Mouse (Mus musculus) hindbrain, embryonic 10.5 days (tissue): ENCODE measurements around the gene Acp7. TPM values are rescaled to one million over a fixed set of nuclear protein-coding genes. Genes with fewer than 3 reads are reported as not detected.
"Not testable (repeated sequence)": the region's sequence is repeated elsewhere in the genome, so short reads cannot be mapped to it uniquely, and the experiment has no call there.

Experiments
- DNase-seq: peaks from one replicate; pipeline ENCODE4 v3.0.0-alpha.2; 2017; ENCODE audit warnings: low spot score
- H3K27ac ChIP-seq: fragments of 300-500 bp; sonication (generic); 2 replicates; pipeline ENCODE4 v1.5.1; 2016; ENCODE audit warnings: mild to moderate bottlenecking, moderate library complexity
- H3K27me3 ChIP-seq: fragments of 300-500 bp; sonication (generic); 2 replicates; pipeline ENCODE4 v1.6.1; 2016; ENCODE audit warnings: mild to moderate bottlenecking; ENCODE audit not compliant: poor library complexity, insufficient read depth, severe bottlenecking
- H3K36me3 ChIP-seq: fragments of 300-500 bp; sonication (generic); 2 replicates; pipeline ENCODE4 v1.6.1; 2016; ENCODE audit warnings: mild to moderate bottlenecking, moderate library complexity
- H3K4me1 ChIP-seq: fragments of 300-500 bp; sonication (generic); replicated peaks from 2 replicates; pipeline ENCODE4 v1.6.1; 2016; ENCODE audit warnings: mild to moderate bottlenecking
- H3K4me3 ChIP-seq: fragments of 300-500 bp; sonication (generic); 2 replicates; pipeline ENCODE4 v1.5.1; 2016; ENCODE audit warnings: mild to moderate bottlenecking, moderate library complexity
- H3K9me3 ChIP-seq: fragments of 300-500 bp; sonication (generic); 2 replicates; pipeline ENCODE4 v1.6.1; 2016; ENCODE audit warnings: mild to moderate bottlenecking, moderate library complexity
- WGBS: fragments of 180-500 bp; shearing (Covaris S2); methylation state at CpG from one replicate; pipeline ENCODE4 v1.1.7; 2016; 5-methylcytosine and 5-hydroxymethylcytosine counted together
- polyA plus RNA-seq: library from polyadenylated mRNA; unstranded; fragments of >200 nt; fragmentation: Nextera tagmentation; extraction: Ambion mirVana; gene quantifications from 2 replicates; pipeline ENCODE4 v1.2.1, GENCODE M21; 2016

Gene Acp7
- polyA plus RNA-seq, 1 experiment from 2014 or later: not detected

DNA sequence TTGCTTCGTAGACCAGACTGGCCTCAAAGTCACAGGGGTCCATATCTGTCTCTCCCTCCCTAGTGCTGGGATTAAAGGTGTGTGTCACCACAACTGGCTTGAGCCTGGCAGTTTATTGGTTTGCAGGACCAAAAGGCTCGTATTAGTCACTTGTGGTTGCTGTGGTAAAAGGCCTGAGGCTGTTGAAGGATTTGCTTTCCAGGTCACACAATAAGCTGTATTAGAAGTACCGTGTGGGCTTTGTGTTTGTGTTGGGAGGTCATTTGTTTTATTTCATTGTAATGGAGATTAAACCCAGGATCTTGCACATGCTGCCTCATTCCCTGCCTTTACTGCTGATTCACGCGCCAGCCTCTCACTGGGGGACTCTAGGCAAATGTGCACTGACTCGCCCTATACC is 14.2 kb upstream of the Acp7 start:
- no peak overlapping the region for H3K4me3 ChIP-seq
- H3K36me3 ChIP-seq: no peaks in the 10 kb centered on the region
- no peaks in the 10 kb centered on the region for H3K27me3 ChIP-seq
- H3K9me3 ChIP-seq: no peaks in the 10 kb centered on the region
- no peak overlapping the region for H3K27ac ChIP-seq
- WGBS: 57% methylated on average over 6 of the region's 6 CpGs
- no peak for DNase-seq
- no peaks in the 10 kb centered on the region for H3K4me1 ChIP-seq

DNA sequence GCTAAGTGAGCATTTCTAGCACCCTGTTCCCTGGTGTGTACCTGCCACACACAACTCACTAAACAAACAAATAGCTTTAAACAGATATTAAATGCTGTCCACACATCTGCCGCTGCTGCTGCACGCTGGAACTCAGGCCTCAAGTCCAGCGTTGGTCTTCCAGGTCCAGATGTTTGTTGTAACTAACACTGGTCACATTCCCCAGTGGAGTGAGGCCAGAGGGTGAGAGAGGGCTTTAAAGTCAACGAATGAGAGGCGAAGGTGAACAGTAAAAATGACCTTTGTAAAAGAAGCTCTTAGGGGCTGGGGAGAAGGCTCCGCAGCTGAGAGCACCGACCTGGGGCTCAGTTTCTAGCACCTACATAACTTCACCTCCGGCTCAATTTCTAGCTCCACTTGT is 10.4 kb upstream of the Acp7 start:
- Histone ChIP-seq H3K4me1 (peaks cover 9% of the 10 kb centered on the region; the same call in 1 of the 2 replicates), H3K27ac (no peak overlapping the region), H3K36me3 (no peaks in the 10 kb centered on the region), H3K9me3 (no peaks in the 10 kb centered on the region), H3K27me3 (no peaks in the 10 kb centered on the region), H3K4me3 (no peak overlapping the region)
- DNase-seq: no peak
- WGBS: 74% methylated on average over 8 of the region's 8 CpGs

DNA sequence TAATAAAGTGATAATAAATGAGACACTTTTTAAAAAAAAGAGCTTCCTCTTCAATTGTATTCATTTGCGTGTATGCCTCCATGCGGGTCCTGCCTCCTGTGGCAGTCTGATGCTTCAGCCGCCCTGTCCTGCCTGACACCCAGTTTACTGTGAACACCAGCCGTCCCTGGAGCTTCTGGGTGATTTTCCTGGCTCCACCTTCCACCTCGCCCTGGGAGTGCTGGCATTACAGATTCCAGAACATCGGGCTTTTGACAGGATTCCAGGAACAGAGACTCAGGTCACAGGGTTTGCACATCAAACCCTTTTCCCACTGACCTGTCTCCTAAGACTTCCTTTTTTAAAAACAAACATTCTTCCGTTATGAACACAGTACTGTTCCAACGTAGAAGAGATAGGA is 6.4 kb upstream of the Acp7 start:
- Histone ChIP-seq H3K36me3 (no peaks in the 10 kb centered on the region), H3K4me3 (no peak overlapping the region), H3K4me1 (peaks cover 9% of the 10 kb centered on the region; the same call in 1 of the 2 replicates), H3K27ac (no peak overlapping the region), H3K9me3 (no peaks in the 10 kb centered on the region), H3K27me3 (peaks cover 4% of the 10 kb centered on the region; the same call in 1 of the 2 replicates)
- no peak for DNase-seq
- WGBS: 29% methylated on average over 8 of the region's 8 CpGs

DNA sequence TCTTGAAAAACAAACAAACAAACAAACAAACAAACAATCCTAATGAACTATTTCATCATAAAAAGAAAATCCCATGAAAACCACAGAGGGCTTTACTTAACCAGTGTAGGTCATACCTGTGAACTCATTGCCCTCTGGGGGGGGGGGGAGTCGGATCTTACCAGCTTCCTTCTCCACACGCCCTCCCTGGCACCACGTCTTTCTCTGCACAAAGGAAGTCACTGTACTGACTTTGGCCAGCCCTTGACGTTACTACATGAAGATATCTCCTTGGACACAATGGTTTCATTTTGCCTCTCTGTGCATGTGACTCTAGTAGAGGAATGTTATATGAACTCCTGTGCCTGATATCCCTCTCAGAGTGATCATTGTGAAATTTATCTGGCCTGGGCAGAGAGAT is 3.0 kb upstream of the Acp7 start:
- peaks cover 25% of the 10 kb centered on the region for H3K4me1 ChIP-seq
- no peak overlapping the region for H3K4me3 ChIP-seq
- H3K27me3 ChIP-seq: peaks cover 35% of the 10 kb centered on the region
- WGBS: 70% methylated on average over 4 of the region's 4 CpGs
- no peaks in the 10 kb centered on the region for H3K9me3 ChIP-seq
- no peak for DNase-seq
- no peaks in the 10 kb centered on the region for H3K36me3 ChIP-seq
- H3K27ac ChIP-seq: no peak overlapping the region

DNA sequence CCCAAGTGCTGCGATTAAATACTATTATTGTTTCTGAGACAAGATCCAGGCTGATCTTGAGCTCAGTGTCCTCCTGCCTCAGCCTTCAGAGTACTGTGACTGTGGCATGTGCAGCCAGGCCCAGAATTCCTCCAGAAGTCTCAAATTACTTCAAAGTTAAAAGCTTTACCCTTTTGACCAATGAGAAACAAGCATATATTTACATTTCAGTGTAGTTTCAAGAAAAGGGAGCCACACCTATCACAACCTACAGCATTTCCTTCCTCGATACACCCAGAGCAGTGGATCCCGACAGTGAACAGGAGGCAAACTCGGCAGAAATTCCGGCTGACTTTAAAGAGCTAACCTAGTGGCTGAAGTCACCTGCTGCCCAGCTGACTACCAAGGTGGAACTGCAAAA is 6.3 kb downstream of the Acp7 start:
- DNase-seq: no peak
- Histone ChIP-seq H3K4me3 (no peak overlapping the region), H3K27ac (no peak overlapping the region), H3K4me1 (peaks cover 5% of the 10 kb centered on the region; the same call in 1 of the 2 replicates), H3K36me3 (no peaks in the 10 kb centered on the region), H3K9me3 (no peaks in the 10 kb centered on the region), H3K27me3 (peaks cover 18% of the 10 kb centered on the region)
- 82% methylated on average over 5 of the region's 5 CpGs for WGBS

DNA sequence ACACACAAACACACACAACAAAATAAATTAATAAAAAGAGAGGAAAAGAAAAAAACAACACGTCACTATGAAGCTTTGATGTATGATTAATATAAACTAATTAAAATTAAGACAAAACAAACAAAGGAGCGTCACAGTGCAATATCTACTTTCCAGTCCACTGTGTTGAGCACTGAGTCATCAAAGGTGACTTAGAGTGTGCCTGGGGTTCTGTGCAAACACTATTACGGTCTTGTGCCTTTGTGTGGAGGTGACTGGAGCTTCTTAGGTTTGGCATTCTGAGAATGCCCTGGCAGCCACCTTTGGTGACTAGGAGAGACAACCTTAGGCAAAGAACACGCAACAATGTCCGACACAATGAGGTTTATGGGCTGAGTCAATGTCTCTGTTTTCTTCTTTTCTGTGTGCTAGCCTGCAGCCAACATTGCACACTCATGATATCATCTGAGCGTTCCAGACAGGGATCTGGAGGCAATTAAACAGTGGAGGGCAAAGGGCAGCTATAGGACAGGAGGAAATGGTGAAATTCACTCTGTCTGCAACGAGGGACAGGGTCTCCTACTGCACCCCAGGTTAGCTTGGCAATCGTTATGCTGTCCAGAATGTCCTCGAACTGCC is 11.9 kb downstream of the Acp7 start:
- no peak overlapping the region for H3K4me3 ChIP-seq
- H3K36me3 ChIP-seq: no peaks in the 10 kb centered on the region
- no peak overlapping the region for H3K27ac ChIP-seq
- WGBS: 72% methylated on average over 9 of the region's 9 CpGs
- no peaks in the 10 kb centered on the region for H3K27me3 ChIP-seq
- no peaks in the 10 kb centered on the region for H3K9me3 ChIP-seq
- H3K4me1 ChIP-seq: no peaks in the 10 kb centered on the region
- no peak for DNase-seq

DNA sequence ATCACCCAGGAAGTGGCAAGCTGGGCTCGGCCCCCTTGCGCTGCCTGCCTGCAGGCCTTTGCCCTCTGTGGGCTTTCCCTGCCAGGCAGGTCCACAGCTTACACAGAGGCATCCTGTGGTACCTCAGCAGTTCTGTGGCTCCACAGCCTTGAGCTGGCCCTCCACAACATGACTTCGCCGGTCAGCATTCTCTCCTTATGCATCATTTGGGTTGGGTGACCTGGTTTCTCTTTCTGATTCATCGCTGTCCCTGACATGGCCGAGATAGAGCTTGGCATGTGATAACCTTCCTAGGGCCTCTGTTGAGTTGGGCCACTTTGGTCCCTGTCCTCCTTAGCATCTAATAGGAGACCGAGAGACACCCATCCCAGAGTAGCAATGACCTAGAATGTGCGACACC is 25.2 kb downstream of the Acp7 start:
- H3K27me3 ChIP-seq: no peaks in the 10 kb centered on the region
- no peak overlapping the region for H3K4me3 ChIP-seq
- no peak overlapping the region for H3K27ac ChIP-seq
- 91% methylated on average over 8 of the region's 8 CpGs for WGBS
- no peaks in the 10 kb centered on the region for H3K36me3 ChIP-seq
- DNase-seq: no peak
- H3K4me1 ChIP-seq: no peaks in the 10 kb centered on the region
- H3K9me3 ChIP-seq: no peaks in the 10 kb centered on the region

DNA sequence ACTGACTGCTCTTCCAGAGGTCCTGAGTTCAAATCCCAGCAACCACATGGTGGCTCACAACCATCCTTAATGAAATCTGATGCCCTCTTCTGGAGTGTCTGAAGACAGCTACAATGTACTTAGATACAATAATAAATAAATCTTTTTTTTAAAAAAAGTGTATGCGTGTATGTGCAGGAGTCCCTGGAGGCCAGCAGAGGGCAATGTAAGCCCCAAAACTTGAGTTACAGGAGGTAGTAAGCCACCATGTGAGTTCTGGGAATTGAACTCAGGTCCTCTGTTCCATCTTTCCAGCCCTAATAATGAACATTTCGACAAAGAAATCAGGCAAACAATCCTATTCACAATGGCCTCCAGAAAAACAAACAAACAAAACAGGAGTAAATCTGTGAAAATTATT is 27.3 kb downstream of the Acp7 start:
- not testable (repeated sequence) for H3K27ac ChIP-seq, H3K4me3 ChIP-seq, H3K36me3 ChIP-seq, H3K27me3 ChIP-seq, H3K4me1 ChIP-seq, H3K9me3 ChIP-seq, DNase-seq
- WGBS: 81% methylated on average over 2 of the region's 2 CpGs

DNA sequence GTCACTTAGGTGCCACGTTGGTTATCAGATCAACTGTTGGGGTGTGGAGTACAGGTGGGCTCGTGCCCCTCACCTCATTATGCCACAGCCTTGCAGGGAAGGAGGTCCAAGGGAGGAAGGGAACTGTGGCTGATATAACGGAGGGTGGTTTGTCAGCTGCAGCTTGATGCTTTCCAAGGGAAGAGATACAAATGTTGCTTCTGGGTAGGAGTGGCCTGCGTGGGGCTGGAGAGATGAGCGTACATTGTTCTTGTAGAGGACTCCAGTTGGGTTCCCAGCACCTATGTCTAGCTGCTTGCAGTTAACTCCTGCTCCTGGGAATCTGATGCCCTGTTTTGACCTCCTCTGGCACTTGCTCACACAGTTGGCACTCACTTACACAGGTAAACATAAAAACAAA is 28.0 kb downstream of the Acp7 start:
- no peak for DNase-seq
- Histone ChIP-seq H3K4me3 (no peak overlapping the region), H3K4me1 (peaks cover 8% of the 10 kb centered on the region; the same call in 1 of the 2 replicates), H3K9me3 (no peaks in the 10 kb centered on the region), H3K27me3 (no peaks in the 10 kb centered on the region), H3K27ac (no peak overlapping the region), H3K36me3 (no peaks in the 10 kb centered on the region)
- 73% methylated on average over 5 of the region's 5 CpGs for WGBS

DNA sequence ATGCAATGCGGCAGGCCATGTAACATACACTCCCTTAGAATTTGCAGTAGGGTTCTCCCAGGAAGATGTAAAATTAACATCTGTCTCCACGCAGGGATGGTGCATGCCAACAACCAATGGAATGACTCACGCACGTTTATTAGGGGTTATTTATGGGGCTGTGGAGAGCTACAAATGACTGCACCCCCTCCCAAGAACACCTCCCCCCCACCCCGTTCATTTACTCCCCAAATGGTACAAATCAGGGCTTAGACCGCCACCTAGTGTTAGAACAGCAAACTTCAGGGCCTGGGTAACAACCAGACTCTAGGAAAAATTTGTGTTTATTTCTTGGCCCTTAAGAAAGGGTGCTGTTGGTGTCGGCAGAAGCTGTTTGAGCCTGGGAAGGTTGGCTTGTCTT is 29.5 kb downstream of the Acp7 start:
- peaks cover 18% of the 10 kb centered on the region for H3K4me1 ChIP-seq
- WGBS: 29% methylated on average over 7 of the region's 7 CpGs

DNA sequence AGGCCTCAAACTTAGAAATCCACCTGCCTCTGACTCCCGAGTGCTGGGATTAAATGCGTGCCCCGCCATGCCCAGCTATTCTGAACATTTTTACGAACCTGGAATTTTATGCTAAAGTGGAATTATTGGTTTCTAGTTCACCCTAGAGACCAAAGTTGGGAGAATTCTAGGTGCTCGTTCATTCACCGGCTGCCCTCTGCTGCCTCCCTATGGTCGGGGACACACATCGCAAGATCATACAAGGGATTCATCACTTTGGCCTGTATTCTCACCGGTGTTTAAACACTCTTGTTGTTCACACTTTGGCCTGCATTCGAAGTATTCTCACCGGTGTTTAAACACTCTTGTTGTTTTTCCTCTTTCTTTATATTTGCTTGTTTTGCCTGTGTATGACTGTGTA is 30.1 kb downstream of the Acp7 start:
- H3K27ac ChIP-seq: no peak overlapping the region
- no peak overlapping the region for H3K4me3 ChIP-seq
- DNase-seq: peak; percentile 68
- no peaks in the 10 kb centered on the region for H3K27me3 ChIP-seq
- peaks cover 25% of the 10 kb centered on the region for H3K4me1 ChIP-seq
- H3K36me3 ChIP-seq: no peaks in the 10 kb centered on the region
- no peaks in the 10 kb centered on the region for H3K9me3 ChIP-seq
- 13% methylated on average over 11 of the region's 11 CpGs for WGBS

More for the DNA sequence above, 29.5 kb downstream of the Acp7 start:
- DNase-seq: peak; percentile 60
- no peaks in the 10 kb centered on the region for H3K36me3 ChIP-seq
- H3K27me3 ChIP-seq: no peaks in the 10 kb centered on the region
- H3K9me3 ChIP-seq: no peaks in the 10 kb centered on the region
- no peak overlapping the region for H3K27ac ChIP-seq
- no peak overlapping the region for H3K4me3 ChIP-seq

DNA sequence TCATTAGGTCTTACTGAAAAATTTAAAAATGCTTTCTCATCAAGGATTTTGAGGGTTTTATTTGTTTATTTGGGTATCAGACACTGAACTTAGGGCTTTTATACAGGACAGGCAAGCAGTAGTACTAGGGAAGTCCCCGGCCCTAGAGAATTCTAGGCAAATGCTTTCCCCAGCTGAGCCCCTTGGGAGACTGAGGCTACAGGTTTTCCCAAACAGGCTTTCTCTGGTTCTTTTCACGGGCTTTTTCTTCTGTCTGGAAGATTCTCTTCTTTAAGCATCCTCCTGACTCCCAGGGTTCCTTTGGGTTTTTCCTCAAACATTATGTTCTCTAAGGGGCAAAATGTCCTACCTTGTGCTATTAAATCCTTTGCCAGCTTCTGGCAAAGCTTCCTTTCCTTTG is 32.2 kb downstream of the Acp7 start:
- no peaks in the 10 kb centered on the region for H3K9me3 ChIP-seq
- H3K27ac ChIP-seq: peak overlapping the region; percentile 96
- H3K4me1 ChIP-seq: peaks cover 45% of the 10 kb centered on the region
- WGBS: 61% methylated on average over 2 of the region's 2 CpGs
- DNase-seq: no peak
- no peak overlapping the region for H3K4me3 ChIP-seq
- peaks cover 7% of the 10 kb centered on the region; the same call in 1 of the 2 replicates for H3K36me3 ChIP-seq
- no peaks in the 10 kb centered on the region for H3K27me3 ChIP-seq

DNA sequence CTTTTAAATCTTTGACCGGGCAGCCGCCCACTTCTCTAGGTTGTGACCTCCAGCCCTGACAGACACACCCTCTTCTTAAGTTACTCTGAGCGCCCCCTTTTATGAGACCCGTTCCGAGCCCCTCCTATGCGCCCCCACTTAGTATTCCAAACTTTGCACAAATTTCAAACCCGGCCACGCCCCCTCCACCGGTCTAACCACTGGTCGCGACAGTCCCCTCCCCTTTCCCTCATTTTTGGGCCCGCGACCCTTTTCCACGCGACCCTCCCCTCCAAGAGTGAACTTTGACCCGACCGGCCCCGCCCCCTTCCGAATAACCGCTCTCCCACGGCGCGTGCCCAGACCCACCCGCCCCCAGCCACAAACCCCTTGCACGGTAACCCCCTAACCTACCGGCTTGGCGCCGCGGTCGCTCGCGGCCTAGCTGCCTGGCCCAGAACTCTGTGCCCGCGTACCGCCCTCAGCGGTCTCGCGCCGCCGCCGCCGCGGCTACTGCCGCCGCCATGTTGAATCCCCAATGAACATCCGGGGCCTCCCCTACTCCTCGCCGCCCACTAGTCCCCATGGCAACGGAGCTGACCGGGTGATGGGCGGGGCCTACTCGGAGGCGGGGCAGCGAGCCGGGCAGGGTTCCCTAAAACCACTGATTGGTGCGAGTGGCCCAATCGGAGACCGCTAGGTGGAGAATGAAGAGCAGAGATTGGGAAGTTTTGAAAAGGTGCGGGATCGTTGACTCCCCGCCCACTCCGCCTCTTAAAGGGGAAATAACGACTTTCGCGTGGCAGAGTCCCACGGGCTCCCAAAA is 33.3 kb downstream of the Acp7 start, which contains the start of the genes Samd4b and Pak4:
TSS of gene Samd4b (minus strand) at position 503 of the 805 bp plus-strand sequence.
TSS of gene Pak4 (minus strand) at position 544 of the 805 bp plus-strand sequence.
- under 1% methylated on average over 66 of the region's 66 CpGs for WGBS
- peaks cover 12% of the 10 kb centered on the region; the same call in 1 of the 2 replicates for H3K36me3 ChIP-seq

More for the DNA sequence above, 33.3 kb downstream of the Acp7 start, which contains the start of the genes Samd4b and Pak4:
- H3K4me3 ChIP-seq: peak within 1 kb of the TSS; percentile 72
- DNase-seq: peak; percentile 99
- H3K27me3 ChIP-seq: no peaks in the 10 kb centered on the region
- H3K9me3 ChIP-seq: no peaks in the 10 kb centered on the region
- peak within 1 kb of the TSS; percentile 96 for H3K27ac ChIP-seq
- peaks cover 56% of the 10 kb centered on the region for H3K4me1 ChIP-seq
